Mouse (Mus musculus): ENCODE measurements around the gene Gm21987. TPM values are rescaled to one million over a fixed set of nuclear protein-coding genes. Genes with fewer than 3 reads are reported as not detected.
A peak's percentile ranks its signal among the peaks of the same experiment; 100 is the strongest.

Gene Gm21987
- polyA plus RNA-seq, 1 experiment from 2014 or later, result not detected

- no peaks in the 10 kb centered on the region for H3K36me3 ChIP-seq (ENCODE audit: insufficient read depth)
- TF ChIP-seq CTCF (IDR thresholded peaks at IDR 0.05; ENCODE audit: low read depth), result no peak
- H3K9ac ChIP-seq, result no peak overlapping the region
- 67% methylated on average over 8 of the region's 8 CpGs for WGBS
- no peak overlapping the region for H3K4me3 ChIP-seq (ENCODE audit: low read depth, low read length)
- ATAC-seq (ENCODE audit: insufficient read depth) (no peak), DNase-seq (no peak)
- no peaks in the 10 kb centered on the region for H3K9me3 ChIP-seq (ENCODE audit: low read depth, low read length)
- H3K4me1 ChIP-seq (ENCODE audit: insufficient read depth), result no peaks in the 10 kb centered on the region
- H3K27ac ChIP-seq (ENCODE audit: low read depth), result no peak overlapping the region
- no peak overlapping the region for H3K4me2 ChIP-seq
- H3K27me3 ChIP-seq (ENCODE audit: insufficient read depth, low read length), result no peaks in the 10 kb centered on the region
These were observed 42.5 kb downstream of the Gm21987 start for GRCm38 (mm10) chr16:38389284-38389893.

DNA sequence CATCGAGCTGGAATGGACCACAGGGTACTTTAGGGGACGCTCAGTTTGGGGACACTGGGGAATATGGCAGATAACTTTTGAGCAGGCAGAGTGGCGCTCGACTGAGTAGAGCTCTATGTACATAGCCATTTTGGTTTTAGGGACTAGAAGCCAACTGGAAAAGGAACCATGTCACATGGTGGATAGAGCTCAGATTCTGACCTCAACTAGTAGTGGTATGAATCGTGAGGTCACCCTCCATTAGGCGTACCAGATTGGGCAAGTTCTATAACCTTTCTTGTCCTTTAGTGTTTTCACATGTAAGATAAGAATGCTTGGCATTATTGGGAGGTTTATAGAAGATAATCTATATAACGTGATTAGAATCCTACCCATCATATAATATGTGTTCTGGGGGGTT is 43.5 kb downstream of the Gm21987 start:
- ATAC-seq (ENCODE audit: insufficient read depth), result no peak
- H3K4me2 ChIP-seq, result no peak overlapping the region
- TF ChIP-seq CTCF (IDR thresholded peaks at IDR 0.05; ENCODE audit: low read depth), result no peak
- H3K4me1 ChIP-seq (ENCODE audit: insufficient read depth), result no peaks in the 10 kb centered on the region
- H3K27ac ChIP-seq (ENCODE audit: low read depth), result no peak overlapping the region
- H3K9me3 ChIP-seq (ENCODE audit: low read depth, low read length), result no peaks in the 10 kb centered on the region
- H3K4me3 ChIP-seq (ENCODE audit: low read depth, low read length), result no peak overlapping the region
- DNase-seq, result no peak
- H3K9ac ChIP-seq, result no peak overlapping the region
- H3K36me3 ChIP-seq (ENCODE audit: insufficient read depth), result no peaks in the 10 kb centered on the region
- no peaks in the 10 kb centered on the region for H3K27me3 ChIP-seq (ENCODE audit: insufficient read depth, low read length)
- WGBS, result 84% methylated on average over 7 of the region's 7 CpGs

GRCm38 (mm10) chr16:38392126-38392894 is 45.5 kb downstream of the Gm21987 start:
- no peak overlapping the region for H3K9ac ChIP-seq
- no peaks in the 10 kb centered on the region for H3K9me3 ChIP-seq (ENCODE audit: low read depth, low read length)
- H3K4me2 ChIP-seq, result 0 out of 2 replicates have a peak overlapping the region, but pooled peaks have one; percentile 12
- no peak for TF ChIP-seq CTCF (IDR thresholded peaks at IDR 0.05; ENCODE audit: low read depth)
- H3K4me1 ChIP-seq (ENCODE audit: insufficient read depth), result no peaks in the 10 kb centered on the region
- 66% methylated on average over 23 of the region's 23 CpGs for WGBS
- H3K4me3 ChIP-seq (ENCODE audit: low read depth, low read length), result no peak overlapping the region
- no peak for DNase-seq
- ATAC-seq (ENCODE audit: insufficient read depth), result no peak
- no peak overlapping the region for H3K27ac ChIP-seq (ENCODE audit: low read depth)
- H3K36me3 ChIP-seq (ENCODE audit: insufficient read depth), result no peaks in the 10 kb centered on the region
- H3K27me3 ChIP-seq (ENCODE audit: insufficient read depth, low read length), result no peaks in the 10 kb centered on the region

DNA sequence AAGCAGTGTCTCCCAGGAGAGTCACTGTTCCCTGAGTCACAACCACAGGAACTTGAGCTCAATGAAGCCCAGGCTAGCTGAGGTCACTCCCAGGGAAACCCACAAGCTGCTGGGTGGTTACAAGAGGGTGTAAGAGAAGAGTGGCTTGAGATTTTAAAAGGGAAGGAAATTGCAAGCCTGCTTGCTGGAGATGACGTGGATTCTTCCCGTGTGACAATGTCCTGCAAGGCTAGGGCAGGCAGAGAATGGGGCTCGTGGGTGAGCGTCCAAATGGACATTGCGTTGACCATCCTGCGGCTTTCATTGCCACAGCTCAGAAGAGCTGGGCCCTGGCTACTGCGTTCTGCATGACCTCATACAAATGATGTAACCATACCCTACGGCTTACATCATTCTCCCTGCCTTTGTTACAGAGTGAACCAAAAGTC is 47.4 kb downstream of the Gm21987 start:
- Histone ChIP-seq H3K27ac (ENCODE audit: low read depth) (no peak overlapping the region), H3K4me3 (ENCODE audit: low read depth, low read length) (no peak overlapping the region), H3K4me2 (no peak overlapping the region), H3K4me1 (ENCODE audit: insufficient read depth) (peaks cover under 1% of the 10 kb centered on the region; the same call in 1 of the 2 replicates), H3K36me3 (ENCODE audit: insufficient read depth) (no peaks in the 10 kb centered on the region), H3K9me3 (ENCODE audit: low read depth, low read length) (no peaks in the 10 kb centered on the region), H3K9ac (no peak overlapping the region), H3K27me3 (ENCODE audit: insufficient read depth, low read length) (no peaks in the 10 kb centered on the region)
- no peak for DNase-seq
- ATAC-seq (ENCODE audit: insufficient read depth), result no peak
- TF ChIP-seq CTCF (IDR thresholded peaks at IDR 0.05; ENCODE audit: low read depth), result no peak
- 85% methylated on average over 8 of the region's 8 CpGs for WGBS

GRCm38 (mm10) chr16:38395060-38395730 is 48.4 kb downstream of the Gm21987 start:
- no peak overlapping the region for H3K4me2 ChIP-seq
- no peaks in the 10 kb centered on the region for H3K36me3 ChIP-seq (ENCODE audit: insufficient read depth)
- peaks cover 9% of the 10 kb centered on the region; the same call in 1 of the 2 replicates for H3K4me1 ChIP-seq (ENCODE audit: insufficient read depth)
- no peaks in the 10 kb centered on the region for H3K9me3 ChIP-seq (ENCODE audit: low read depth, low read length)
- ATAC-seq (ENCODE audit: insufficient read depth) (no peak), DNase-seq (no peak)
- WGBS, result 43% methylated on average over 6 of the region's 6 CpGs
- no peak for TF ChIP-seq CTCF (IDR thresholded peaks at IDR 0.05; ENCODE audit: low read depth)
- H3K9ac ChIP-seq, result no peak overlapping the region
- H3K4me3 ChIP-seq (ENCODE audit: low read depth, low read length), result no peak overlapping the region
- H3K27ac ChIP-seq (ENCODE audit: low read depth), result no peak overlapping the region
- no peaks in the 10 kb centered on the region for H3K27me3 ChIP-seq (ENCODE audit: insufficient read depth, low read length)

GRCm38 (mm10) chr16:38396155-38396554 is 49.3 kb downstream of the Gm21987 start:
- Histone ChIP-seq H3K9ac (no peak overlapping the region), H3K27me3 (ENCODE audit: insufficient read depth, low read length) (no peaks in the 10 kb centered on the region), H3K4me3 (ENCODE audit: low read depth, low read length) (no peak overlapping the region), H3K4me1 (ENCODE audit: insufficient read depth) (peaks cover 9% of the 10 kb centered on the region; the same call in 1 of the 2 replicates), H3K27ac (ENCODE audit: low read depth) (no peak overlapping the region), H3K9me3 (ENCODE audit: low read depth, low read length) (no peaks in the 10 kb centered on the region), H3K36me3 (ENCODE audit: insufficient read depth) (no peaks in the 10 kb centered on the region), H3K4me2 (peak overlapping the region; percentile 36)
- DNase-seq, result peak; percentile 91
- TF ChIP-seq CTCF (IDR thresholded peaks at IDR 0.05; ENCODE audit: low read depth), result no peak
- peak; percentile 58; the same call in 1 of the 2 replicates for ATAC-seq (ENCODE audit: insufficient read depth)
- 27% methylated on average over 13 of the region's 13 CpGs for WGBS

DNA sequence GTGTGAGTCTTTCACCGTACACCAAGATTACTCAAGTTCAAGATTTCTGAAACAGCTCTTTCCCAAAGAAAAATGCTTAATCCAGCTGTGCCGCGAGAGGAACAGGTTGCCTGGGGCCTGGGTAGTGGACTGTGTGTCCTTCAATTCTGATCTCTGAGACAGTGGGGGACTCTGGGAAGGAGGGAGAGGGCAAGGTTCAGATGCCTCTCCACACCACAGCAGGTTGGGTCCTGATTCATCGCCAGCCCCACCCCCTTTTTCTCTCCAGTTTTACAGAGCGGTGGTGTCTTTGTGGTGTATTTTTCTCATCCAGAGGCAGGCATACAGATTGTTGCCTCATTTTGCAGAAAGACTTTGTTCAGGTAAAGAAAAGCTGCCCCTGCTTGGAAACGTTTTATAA is 51.4 kb downstream of the Gm21987 start:
- Histone ChIP-seq H3K4me2 (no peak overlapping the region), H3K9me3 (ENCODE audit: low read depth, low read length) (no peaks in the 10 kb centered on the region), H3K4me3 (ENCODE audit: low read depth, low read length) (no peak overlapping the region), H3K9ac (no peak overlapping the region), H3K4me1 (ENCODE audit: insufficient read depth) (peaks cover 9% of the 10 kb centered on the region; the same call in 1 of the 2 replicates), H3K27ac (ENCODE audit: low read depth) (no peak overlapping the region), H3K36me3 (ENCODE audit: insufficient read depth) (no peaks in the 10 kb centered on the region), H3K27me3 (ENCODE audit: insufficient read depth, low read length) (no peaks in the 10 kb centered on the region)
- no peak for TF ChIP-seq CTCF (IDR thresholded peaks at IDR 0.05; ENCODE audit: low read depth)
- DNase-seq (no peak), ATAC-seq (ENCODE audit: insufficient read depth) (no peak)
- WGBS, result 91% methylated on average over 6 of the region's 6 CpGs

All from lung, embryonic 14.5 days (tissue).